Comparison of ENCODE assay signal across 16 mouse cellular contexts in genomic region chr1:178395091-178395490, GRCm38 (mm10).
"Had no signal": no experiment of that assay in that cellular context is flagged by ENCODE, and none has a peak within 500 bp of the region (broad histone marks: within the 10 kb centered on the region; RNA-seq: fewer than 3 reads in every experiment).

No protein-coding gene starts in this region.

- H3K4me1 ChIP-seq: neural tube, embryonic 12.5 days; neural tube, embryonic 13.5 days; stomach, embryonic 15.5 days had no signal

- DNase-seq: retina, postnatal 1 day; right cerebral cortex, adult 18-20 months; right cerebral cortex, postnatal 14 days; right cerebral cortex, postnatal 25 days; spleen, adult 18-20 months; thymus, adult 18-20 months; thymus, adult 2 months; thymus, postnatal 14 days; thymus, postnatal 25 days; thymus, postnatal 36 days; thymus, postnatal 4 days had no signal

- H3K4me3 ChIP-seq: neural tube, embryonic 12.5 days; neural tube, embryonic 13.5 days; neural tube, embryonic 15.5 days; stomach, embryonic 15.5 days had no signal

- H3K27ac ChIP-seq: neural tube, embryonic 12.5 days; neural tube, embryonic 13.5 days; neural tube, embryonic 15.5 days; stomach, embryonic 15.5 days; stomach, postnatal 0 days had no signal

- H3K9me3 ChIP-seq: neural tube, embryonic 12.5 days; neural tube, embryonic 13.5 days; neural tube, embryonic 15.5 days; stomach, embryonic 15.5 days had no signal

- H3K36me3 ChIP-seq: neural tube, embryonic 12.5 days; neural tube, embryonic 13.5 days; neural tube, embryonic 15.5 days; stomach, embryonic 15.5 days had no signal

- H3K27me3 ChIP-seq: neural tube, embryonic 12.5 days; neural tube, embryonic 13.5 days; neural tube, embryonic 15.5 days; stomach, embryonic 15.5 days had no signal

- H3K9ac ChIP-seq: neural tube, embryonic 12.5 days; neural tube, embryonic 13.5 days; neural tube, embryonic 15.5 days; stomach, embryonic 15.5 days had no signal
